Mouse (Mus musculus) testis, adult 2 months (tissue): Measurements from ENCODE around the gene Pgam2.

Source experiments
- CTCF ChIP-seq: fragments of 200-500 bp; IDR thresholded peaks from 2 replicates; pipeline ENCODE4 v1.5.1; 2012; ENCODE audit warnings: low read depth, mild to moderate bottlenecking, inconsistent platforms, low read length, moderate library complexity; ENCODE audit not compliant: control insufficient read depth, insufficient read depth, insufficient replicate concordance
- POLR2A ChIP-seq: fragments of 200-500 bp; IDR thresholded peaks from 2 replicates; pipeline ENCODE4 v1.6.1; 2012; ENCODE audit warnings: low read depth, mild to moderate bottlenecking, inconsistent platforms, low read length, moderate library complexity; ENCODE audit not compliant: control insufficient read depth

DNA sequence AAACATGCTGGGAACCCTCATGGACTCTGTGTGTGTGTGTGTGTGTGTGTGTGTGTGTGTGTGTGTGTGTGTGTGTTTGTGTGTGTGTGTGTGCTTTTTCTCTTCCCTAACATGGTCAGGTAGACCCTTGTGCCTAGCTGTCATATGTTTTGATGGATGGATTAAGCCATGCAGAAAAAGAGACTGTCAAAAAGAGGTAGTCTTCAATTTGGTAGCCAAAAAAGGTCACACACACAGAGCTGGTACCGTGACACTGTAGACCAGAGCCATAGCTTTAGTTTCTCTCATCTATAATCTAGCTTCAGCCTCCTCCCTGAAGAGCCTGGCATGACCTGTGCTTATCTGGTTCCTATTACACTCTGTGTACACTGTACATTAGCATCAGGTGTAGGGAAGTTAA is 13.1 kb downstream of the Pgam2 start:
- TF ChIP-seq POLR2A, result no peak
- TF ChIP-seq CTCF, result no peak
